Mouse (Mus musculus): ENCODE data around the gene Vmn2r100. TPM values are rescaled to one million over a fixed set of nuclear protein-coding genes. Genes with fewer than 3 reads are reported as not detected.

The Vmn2r100 gene
- not detected in 2 replicates for polyA plus RNA-seq (2012; ENCODE audit: insufficient read depth, insufficient read length, missing spikeins)

DNA sequence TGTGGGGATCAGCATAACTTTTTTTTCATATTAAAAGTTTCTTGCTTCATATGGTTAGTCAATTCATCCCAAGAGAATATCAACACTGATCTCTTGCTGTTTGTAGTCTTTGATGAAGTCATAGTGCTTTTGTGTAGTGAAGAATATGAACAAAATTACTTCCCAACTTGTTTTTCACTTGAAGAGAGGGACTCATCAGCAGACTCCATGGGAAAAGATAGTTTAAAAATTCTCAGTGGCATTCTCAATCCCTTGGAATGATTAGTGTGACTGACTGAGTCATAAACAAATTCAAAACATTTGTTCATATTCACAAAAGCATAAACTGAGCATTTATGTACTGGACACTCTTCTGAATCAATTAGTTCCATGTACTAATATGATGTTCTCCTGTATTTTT lies at the start of gene Vmn2r100:
Gene Vmn2r100 (plus strand): TSS at position 301 of the 400 bp plus-strand sequence.
- TF ChIP-seq POLR2A (IDR thresholded peaks at IDR 0.05; ENCODE audit: borderline replicate concordance, low read depth, low read length), result no peak
- TF ChIP-seq CTCF (IDR thresholded peaks at IDR 0.05; ENCODE audit: low read depth, low read length), result no peak
- Histone ChIP-seq H3K27ac (ENCODE audit: insufficient read depth, low read depth, low read length) (no peak within 1 kb of the TSS), H3K4me1 (ENCODE audit: control insufficient read depth, insufficient read depth, low read length) (no peaks in the 10 kb centered on the region), H3K4me3 (ENCODE audit: insufficient read depth, low read length) (no peak within 1 kb of the TSS)

DNA sequence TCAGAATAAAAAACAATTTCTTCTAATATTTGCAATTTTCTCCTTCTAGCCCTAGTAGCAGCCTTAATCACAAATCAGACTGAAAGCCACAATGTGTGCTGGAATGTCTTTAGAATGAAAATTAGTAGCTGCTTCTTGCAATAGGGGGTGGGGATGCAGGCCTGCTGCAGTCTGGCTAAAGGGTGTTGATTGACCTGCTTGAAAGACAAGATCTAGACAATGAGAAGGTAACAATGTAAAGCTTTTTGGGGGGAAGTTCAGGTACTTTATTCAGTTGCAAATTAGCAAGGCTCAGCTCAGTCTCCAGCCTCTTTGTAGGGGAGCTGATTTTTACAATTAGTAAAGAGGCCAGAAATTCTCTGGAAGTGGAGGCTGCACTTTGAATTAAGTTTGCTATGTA lies 21.7 kb upstream of the Vmn2r100 start:
- TF ChIP-seq POLR2A (IDR thresholded peaks at IDR 0.05; ENCODE audit: borderline replicate concordance, low read depth, low read length) (no peak), CTCF (IDR thresholded peaks at IDR 0.05; ENCODE audit: low read depth, low read length) (no peak)

GRCm38 (mm10) chr17:19576927-19577326 lies 72.4 kb downstream of the Vmn2r100 start, which contains the start of gene Vmn2r101:
Vmn2r101 (plus strand) TSS chr17:19577227.
- H3K4me1 ChIP-seq (ENCODE audit: control insufficient read depth, insufficient read depth, low read length), result no peaks in the 10 kb centered on the region
- no peak for TF ChIP-seq CTCF (IDR thresholded peaks at IDR 0.05; ENCODE audit: low read depth, low read length)
- no peak for TF ChIP-seq POLR2A (IDR thresholded peaks at IDR 0.05; ENCODE audit: borderline replicate concordance, low read depth, low read length)
- H3K4me3 ChIP-seq (ENCODE audit: insufficient read depth, low read length), result no peak within 1 kb of the TSS
- H3K27ac ChIP-seq (ENCODE audit: insufficient read depth, low read depth, low read length), result no peak within 1 kb of the TSS

More for the DNA sequence above, 21.7 kb upstream of the Vmn2r100 start:
- no peak overlapping the region for H3K4me3 ChIP-seq (ENCODE audit: insufficient read depth, low read length)
- H3K4me1 ChIP-seq (ENCODE audit: control insufficient read depth, insufficient read depth, low read length), result no peaks in the 10 kb centered on the region
- H3K27ac ChIP-seq (ENCODE audit: insufficient read depth, low read depth, low read length), result no peak overlapping the region

Other genes with a start within 250 kb of the Vmn2r100 start
- not detected in 2 replicates for gene Vmn2r99, start 142.8 kb upstream of the Vmn2r100 start, polyA plus RNA-seq (2012; ENCODE audit: insufficient read depth, insufficient read length, missing spikeins)
- gene Vmn2r101, start 72.5 kb downstream of the Vmn2r100 start, polyA plus RNA-seq (2012; ENCODE audit: insufficient read depth, insufficient read length, missing spikeins), result not detected in 2 replicates
- gene Vmn2r102, start 155.6 kb downstream of the Vmn2r100 start, polyA plus RNA-seq (2012; ENCODE audit: insufficient read depth, insufficient read length, missing spikeins), result 0.08 TPM in 1 of 2 replicates, not detected in the other

All from bone marrow macrophage, adult 2 months (primary cell).